Mouse (Mus musculus) lung, postnatal 25 days (tissue): ENCODE data around the gene Nudcd3.

Experiments
- DNase-seq: peaks from one replicate; pipeline ENCODE4 v3.0.0; 2022; ENCODE audit warnings: low spot score

The Nudcd3 gene

GRCm38 (mm10) chr11:6200087-6200569 lies at the start of gene Nudcd3:
Gene Nudcd3, minus strand, starts transcription at chr11:6200415.
- DNase-seq, result peak; percentile 89

GRCm38 (mm10) chr11:6244707-6245106 lies 44.5 kb upstream of the Nudcd3 start:
- no peak for DNase-seq

- no peak for DNase-seq
Observed at GRCm38 (mm10) chr11:6233025-6233424, 32.8 kb upstream of the Nudcd3 start.

- no peak for DNase-seq
Observed at GRCm38 (mm10) chr11:6230012-6230411, 29.8 kb upstream of the Nudcd3 start, which contains the start of gene Npc1l1. Gene Npc1l1, minus strand, starts transcription at chr11:6230143.

- no peak for DNase-seq
Observed at GRCm38 (mm10) chr11:6224541-6225229, 24.5 kb upstream of the Nudcd3 start.

- DNase-seq, result no peak
Observed at GRCm38 (mm10) chr11:6222187-6222586, 22.0 kb upstream of the Nudcd3 start.

- no peak for DNase-seq
Observed at GRCm38 (mm10) chr11:6219967-6220366, 19.8 kb upstream of the Nudcd3 start.

- DNase-seq, result no peak
Observed at GRCm38 (mm10) chr11:6218189-6218896, 18.1 kb upstream of the Nudcd3 start.

- DNase-seq, result peak; percentile 36
Observed at GRCm38 (mm10) chr11:6216834-6217233, 16.6 kb upstream of the Nudcd3 start.

GRCm38 (mm10) chr11:6208158-6208557 lies 7.9 kb upstream of the Nudcd3 start:
- DNase-seq, result no peak

- no peak for DNase-seq
Observed at GRCm38 (mm10) chr11:6207090-6207489, 6.9 kb upstream of the Nudcd3 start.

GRCm38 (mm10) chr11:6200570-6200969 lies 355 bp upstream of the Nudcd3 start:
- DNase-seq, result no peak

- no peak for DNase-seq
Observed at GRCm38 (mm10) chr11:6199410-6200086, 667 bp downstream of the Nudcd3 start, which contains the start of gene A730071L15Rik. Gene A730071L15Rik, plus strand, starts transcription at chr11:6200029.

GRCm38 (mm10) chr11:6198449-6198848 lies 1.8 kb downstream of the Nudcd3 start:
- no peak for DNase-seq

GRCm38 (mm10) chr11:6196780-6197179 lies 3.4 kb downstream of the Nudcd3 start:
- DNase-seq, result no peak

GRCm38 (mm10) chr11:6187878-6188277 lies 12.3 kb downstream of the Nudcd3 start:
- peak; percentile 92 for DNase-seq

- no peak for DNase-seq
Observed at GRCm38 (mm10) chr11:6187399-6187798, 12.8 kb downstream of the Nudcd3 start.

GRCm38 (mm10) chr11:6184202-6184935 lies 15.8 kb downstream of the Nudcd3 start:
- DNase-seq, result no peak

- DNase-seq, result no peak
Observed at GRCm38 (mm10) chr11:6183246-6183645, 17.0 kb downstream of the Nudcd3 start.

- no peak for DNase-seq
Observed at GRCm38 (mm10) chr11:6180811-6181399, 19.3 kb downstream of the Nudcd3 start.

GRCm38 (mm10) chr11:6179194-6179593 lies 21.0 kb downstream of the Nudcd3 start:
- no peak for DNase-seq
